Mouse (Mus musculus): Measurements from ENCODE around the gene Ppp1r10. TPM values are rescaled to one million over a fixed set of nuclear protein-coding genes. Genes with fewer than 3 reads are reported as not detected.

Gene Ppp1r10
- total RNA-seq (2015) (82.4 and 93.7 TPM in 2 replicates), total RNA-seq (2017) (131 and 157 TPM in 2 replicates)

GRCm38 (mm10) chr17:35916297-35917142 lies at the start of gene Ppp1r10, which contains the start of gene Mrps18b:
Gene Ppp1r10 (plus strand): TSS chr17:35916434.
Gene Mrps18b (minus strand): TSS chr17:35916389.
- ATAC-seq (ENCODE audit: poor library complexity, severe bottlenecking): peak; percentile 82

- 0 out of 2 replicates have a peak, but pooled peaks have one; percentile 16 for ATAC-seq (ENCODE audit: poor library complexity, severe bottlenecking)
Observed at GRCm38 (mm10) chr17:35866911-35867890, 49.0 kb upstream of the Ppp1r10 start.

- ATAC-seq (ENCODE audit: poor library complexity, severe bottlenecking): peak; percentile 41
Observed at GRCm38 (mm10) chr17:35868165-35868820, 47.9 kb upstream of the Ppp1r10 start.

- no peak for ATAC-seq (ENCODE audit: poor library complexity, severe bottlenecking)
Observed at GRCm38 (mm10) chr17:35868961-35869345, 47.3 kb upstream of the Ppp1r10 start.

- ATAC-seq (ENCODE audit: poor library complexity, severe bottlenecking): no peak
Observed at GRCm38 (mm10) chr17:35869346-35870067, 46.7 kb upstream of the Ppp1r10 start.

- peak; percentile 54 for ATAC-seq (ENCODE audit: poor library complexity, severe bottlenecking)
Observed at GRCm38 (mm10) chr17:35870151-35870883, 45.9 kb upstream of the Ppp1r10 start.

GRCm38 (mm10) chr17:35870884-35871696 lies 45.1 kb upstream of the Ppp1r10 start:
- no peak for ATAC-seq (ENCODE audit: poor library complexity, severe bottlenecking)

- ATAC-seq (ENCODE audit: poor library complexity, severe bottlenecking): peak; percentile 65
Observed at GRCm38 (mm10) chr17:35873774-35874519, 42.3 kb upstream of the Ppp1r10 start.

GRCm38 (mm10) chr17:35874721-35875120 lies 41.5 kb upstream of the Ppp1r10 start:
- ATAC-seq (ENCODE audit: poor library complexity, severe bottlenecking): no peak

- ATAC-seq (ENCODE audit: poor library complexity, severe bottlenecking): peak; percentile 98
Observed at GRCm38 (mm10) chr17:35879245-35880057, 36.8 kb upstream of the Ppp1r10 start, which contains the start of gene Dhx16. Gene Dhx16 (plus strand): TSS chr17:35879819.

GRCm38 (mm10) chr17:35882924-35883323 lies 33.3 kb upstream of the Ppp1r10 start:
- no peak for ATAC-seq (ENCODE audit: poor library complexity, severe bottlenecking)

- ATAC-seq (ENCODE audit: poor library complexity, severe bottlenecking): no peak
Observed at GRCm38 (mm10) chr17:35883777-35884176, 32.5 kb upstream of the Ppp1r10 start.

GRCm38 (mm10) chr17:35887725-35888124 lies 28.5 kb upstream of the Ppp1r10 start:
- no peak for ATAC-seq (ENCODE audit: poor library complexity, severe bottlenecking)

- peak; percentile 84 for ATAC-seq (ENCODE audit: poor library complexity, severe bottlenecking)
Observed at GRCm38 (mm10) chr17:35896781-35897643, 19.2 kb upstream of the Ppp1r10 start, which contains the start of gene 2310061I04Rik. Gene 2310061I04Rik (minus strand): TSS chr17:35897431.

- no peak for ATAC-seq (ENCODE audit: poor library complexity, severe bottlenecking)
Observed at GRCm38 (mm10) chr17:35897644-35898573, 18.3 kb upstream of the Ppp1r10 start.
